Mouse (Mus musculus) C2C12 (cell line): Measurements from ENCODE around the gene Gm28038.

Experiments
- CTCF ChIP-seq: IDR thresholded peaks from one replicate; pipeline ENCODE4 v1.5.1; 2011; ENCODE audit not compliant: control insufficient read depth, insufficient read depth, insufficient read length
- USF1 ChIP-seq: IDR thresholded peaks from one replicate; pipeline ENCODE4 v1.6.1; 2011; ENCODE audit warnings: low read depth, mild to moderate bottlenecking, control low read depth, moderate library complexity

DNA sequence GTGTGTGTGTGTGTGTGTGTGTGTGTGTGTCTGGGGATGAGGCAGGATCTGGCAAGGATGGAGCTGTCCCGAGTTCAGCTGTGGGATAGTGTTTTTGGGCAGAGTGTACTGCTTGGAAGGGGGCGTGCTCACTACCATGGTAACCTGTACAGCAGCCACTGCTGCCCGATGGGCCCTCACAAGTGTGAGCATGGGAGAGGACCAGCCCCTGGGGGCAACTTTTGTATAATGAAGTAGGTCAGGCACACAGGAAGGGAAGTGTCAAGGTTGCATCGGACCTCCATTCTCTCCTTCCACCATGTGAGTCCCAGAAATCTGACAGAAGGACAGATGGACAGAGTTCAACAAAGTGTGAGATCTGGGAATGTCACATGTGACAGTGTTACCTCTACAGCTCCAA is 33.2 kb upstream of the Gm28038 start:
- no peak for TF ChIP-seq CTCF
- TF ChIP-seq USF1, result no peak
